In genomic region chr16:77060166-77060565, GRCm38 (mm10) we compare ENCODE assay signal across 10 mouse cellular contexts. TPM values are rescaled to one million over a fixed set of nuclear protein-coding genes. Genes with fewer than 3 reads are reported as not detected.
A peak's percentile ranks its signal among the peaks of the same experiment; 100 is the strongest.
DNase-seq lines count a peak whose midpoint lies in the region; ATAC-seq and TF ChIP-seq lines count a peak whose summit lies in the region.
"Had no signal": no experiment of that assay in that cellular context is flagged by ENCODE, and none has a peak within 500 bp of the region (broad histone marks: within the 10 kb centered on the region; RNA-seq: fewer than 3 reads in every experiment).

No protein-coding gene starts in this region.

- H3K4me3 ChIP-seq in liver, embryonic 11.5 days (ENCODE audit: low read depth, low read length) = no peak overlapping the region
- H3K4me3 ChIP-seq in stomach, postnatal 0 days (ENCODE audit: low read depth, low read length) = no peak overlapping the region
- no peak overlapping the region for H3K4me3 ChIP-seq in kidney, embryonic 16.5 days (ENCODE audit: low read length)
- H3K4me3 ChIP-seq: limb, embryonic 13.5 days had no signal

- peak; percentile 27 for DNase-seq in kidney, postnatal 10 days
- no peak for DNase-seq in kidney, adult 18-20 months
- DNase-seq in ZHBTc4 (ENCODE audit: low read depth, low spot score) = peak; percentile 66
- peak; percentile 46 for DNase-seq in liver, embryonic 11.5 days (ENCODE audit: low spot score)
- DNase-seq in stomach, postnatal 0 days (ENCODE audit: low spot score) = peak; percentile 21
- DNase-seq in urinary bladder, adult 18-20 months (ENCODE audit: low spot score in 2 of 2) = no peak
- DNase-seq in left cerebral cortex, postnatal 25 days (ENCODE audit: low spot score in 2 of 2) = no peak

- H3K9me3 ChIP-seq in liver, embryonic 11.5 days (ENCODE audit: control insufficient read depth, low read length) = no peaks in the 10 kb centered on the region
- H3K9me3 ChIP-seq in stomach, postnatal 0 days (ENCODE audit: control insufficient read depth, low read length) = no peaks in the 10 kb centered on the region
- H3K9me3 ChIP-seq in kidney, embryonic 16.5 days (ENCODE audit: low read length) = no peaks in the 10 kb centered on the region
- H3K9me3 ChIP-seq: limb, embryonic 13.5 days had no signal

- intact Hi-C loops in left cerebral cortex, postnatal 25 days (cut with DNase I) = no loop called here

- peak; percentile 99 for ATAC-seq in liver, embryonic 11.5 days (replicated peaks; ENCODE audit: low FRiP score)
- ATAC-seq in stomach, postnatal 0 days (ENCODE audit: low FRiP score, low TSS enrichment) = no peak
- no peak for ATAC-seq in kidney, embryonic 16.5 days (ENCODE audit: low FRiP score, low TSS enrichment)
- ATAC-seq: Patski had no signal

- H3K4me1 ChIP-seq in liver, embryonic 11.5 days (replicated peaks; ENCODE audit: control insufficient read depth, insufficient read depth, low read length) = no peaks in the 10 kb centered on the region
- H3K4me1 ChIP-seq in stomach, postnatal 0 days (replicated peaks; ENCODE audit: control insufficient read depth, insufficient read depth) = no peaks in the 10 kb centered on the region
- H3K4me1 ChIP-seq in kidney, embryonic 16.5 days (ENCODE audit: insufficient read depth, low read length) = no peaks in the 10 kb centered on the region
- H3K4me1 ChIP-seq: limb, embryonic 13.5 days had no signal

- H3K36me3 ChIP-seq in liver, embryonic 11.5 days (ENCODE audit: control insufficient read depth, insufficient read depth, low read length) = peaks cover 18% of the 10 kb centered on the region
- H3K36me3 ChIP-seq in stomach, postnatal 0 days (ENCODE audit: control insufficient read depth, insufficient read depth, low read length) = peaks cover 4% of the 10 kb centered on the region; the same call in 1 of the 2 replicates
- H3K36me3 ChIP-seq in kidney, embryonic 16.5 days (ENCODE audit: insufficient read depth, low read length) = peaks cover 19% of the 10 kb centered on the region; the same call in 1 of the 2 replicates

- H3K9ac ChIP-seq in liver, embryonic 11.5 days (ENCODE audit: low read depth, low read length) = no peak overlapping the region
- H3K9ac ChIP-seq in stomach, postnatal 0 days (ENCODE audit: low read length) = no peak overlapping the region
- no peak overlapping the region for H3K9ac ChIP-seq in kidney, embryonic 16.5 days (replicated peaks; ENCODE audit: low read length)
- H3K9ac ChIP-seq: limb, embryonic 13.5 days had no signal

- TF ChIP-seq EP300 in stomach, postnatal 0 days (optimal IDR thresholded peaks at IDR 0.05) = no peak

- H3K4me2 ChIP-seq in liver, embryonic 11.5 days = no peak overlapping the region
- no peak overlapping the region for H3K4me2 ChIP-seq in stomach, postnatal 0 days (replicated peaks; ENCODE audit: low read depth)
- no peak overlapping the region for H3K4me2 ChIP-seq in kidney, embryonic 16.5 days (replicated peaks; ENCODE audit: low read depth, low read length)
- H3K4me2 ChIP-seq: limb, embryonic 13.5 days had no signal

- no peak overlapping the region for H3K27ac ChIP-seq in liver, embryonic 11.5 days (ENCODE audit: low read depth, low read length)
- H3K27ac ChIP-seq in stomach, postnatal 0 days (replicated peaks) = no peak overlapping the region
- H3K27ac ChIP-seq in kidney, embryonic 16.5 days (ENCODE audit: low read length) = no peak overlapping the region
- H3K27ac ChIP-seq: limb, embryonic 13.5 days had no signal

- H3K27me3 ChIP-seq in liver, embryonic 11.5 days (replicated peaks; ENCODE audit: control insufficient read depth, insufficient read depth, low read length) = no peaks in the 10 kb centered on the region
- no peaks in the 10 kb centered on the region for H3K27me3 ChIP-seq in stomach, postnatal 0 days (ENCODE audit: control insufficient read depth, insufficient read depth, low read length)
- no peaks in the 10 kb centered on the region for H3K27me3 ChIP-seq in kidney, embryonic 16.5 days (ENCODE audit: insufficient read depth, low read length)
- H3K27me3 ChIP-seq: limb, embryonic 13.5 days; Patski had no signal

- no peak for TF ChIP-seq CTCF in stomach, postnatal 0 days (IDR thresholded peaks at IDR 0.05; ENCODE audit: low read depth)

- WGBS in liver, embryonic 11.5 days = 69% methylated on average over 7 of the region's 8 CpGs
- 81% methylated on average over 8 of the region's 8 CpGs for WGBS in stomach, postnatal 0 days
- 89% methylated on average over 8 of the region's 8 CpGs for WGBS in kidney, embryonic 16.5 days

RNA-seq across cellular contexts. Expression of gene Usp25, which starts 46.7 kb away (rescaled TPM):
- 49.1 and 57.4 TPM in 2 replicates for polyA plus RNA-seq in liver, embryonic 11.5 days (2014; fragmentation: Nextera tagmentation; extraction: Ambion mirVana)
- 30.3 and 31.1 TPM in 2 replicates for polyA plus RNA-seq in stomach, postnatal 0 days (2015; fragmentation: Nextera tagmentation; extraction: Ambion mirVana)
- total RNA-seq in left cerebral cortex, postnatal 25 days (2021) = 10 to 100 TPM; 29.5 to 29.7 TPM
- polyA plus RNA-seq in kidney, embryonic 16.5 days (2015; fragmentation: Nextera tagmentation; extraction: Ambion mirVana) = 10.8 and 20.1 TPM in 2 replicates

Comparison
In these comparisons a context has a peak if more than half of its experiments do, and no peak if none do; other contexts are left out.
1. DNase-seq: peak in kidney, postnatal 10 days (single experiment), ZHBTc4 (single experiment), liver, embryonic 11.5 days (single experiment) and stomach, postnatal 0 days (single experiment); none in kidney, adult 18-20 months (single experiment), urinary bladder, adult 18-20 months (0 of 2) and left cerebral cortex, postnatal 25 days (0 of 2).